Mouse (Mus musculus) heart, postnatal 14 days (tissue): ENCODE results near the gene Sptssa. TPM values are rescaled to one million over a fixed set of nuclear protein-coding genes. Genes with fewer than 3 reads are reported as not detected.
A peak's percentile ranks its signal among the peaks of the same experiment; 100 is the strongest.

Experiments used
- DNase-seq, 2 experiments: peaks; one replicate each; pipeline ENCODE4 v3.0.0; 2021 to 2022
- intact Hi-C: fragments of 180-260 bp; cut with DNase I; formaldehyde crosslinking; loops from one replicate; pipeline ENCODE4 v1.15.1; 2025
- total RNA-seq, 2 experiments: library from RNA; stranded (reverse); gene quantifications; 2 replicates each; pipeline ENCODE4 v1.2.3; 2021

Sptssa gene
- total RNA-seq, 2 experiments from 2014 or later, result 41.1 to 41.8 TPM

DNA sequence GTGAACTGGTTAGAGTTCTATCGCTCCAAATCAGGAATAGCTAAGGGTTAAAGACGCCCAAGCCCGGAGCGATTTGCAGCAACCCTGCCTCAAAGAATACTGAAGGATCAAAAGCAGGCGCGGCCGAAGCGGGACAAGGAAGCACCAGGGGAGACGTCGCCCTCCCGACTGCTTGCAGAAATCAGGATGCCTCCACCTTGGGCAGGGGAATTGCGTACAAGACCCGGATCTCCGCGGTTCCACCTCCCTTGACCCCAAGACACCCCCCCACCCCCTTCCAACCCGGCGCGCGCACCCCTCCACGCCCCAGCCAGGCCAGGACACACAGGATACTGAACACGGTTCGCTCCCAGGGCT is 356 bp downstream of the Sptssa start:
- intact Hi-C loops, result no loop called here

DNA sequence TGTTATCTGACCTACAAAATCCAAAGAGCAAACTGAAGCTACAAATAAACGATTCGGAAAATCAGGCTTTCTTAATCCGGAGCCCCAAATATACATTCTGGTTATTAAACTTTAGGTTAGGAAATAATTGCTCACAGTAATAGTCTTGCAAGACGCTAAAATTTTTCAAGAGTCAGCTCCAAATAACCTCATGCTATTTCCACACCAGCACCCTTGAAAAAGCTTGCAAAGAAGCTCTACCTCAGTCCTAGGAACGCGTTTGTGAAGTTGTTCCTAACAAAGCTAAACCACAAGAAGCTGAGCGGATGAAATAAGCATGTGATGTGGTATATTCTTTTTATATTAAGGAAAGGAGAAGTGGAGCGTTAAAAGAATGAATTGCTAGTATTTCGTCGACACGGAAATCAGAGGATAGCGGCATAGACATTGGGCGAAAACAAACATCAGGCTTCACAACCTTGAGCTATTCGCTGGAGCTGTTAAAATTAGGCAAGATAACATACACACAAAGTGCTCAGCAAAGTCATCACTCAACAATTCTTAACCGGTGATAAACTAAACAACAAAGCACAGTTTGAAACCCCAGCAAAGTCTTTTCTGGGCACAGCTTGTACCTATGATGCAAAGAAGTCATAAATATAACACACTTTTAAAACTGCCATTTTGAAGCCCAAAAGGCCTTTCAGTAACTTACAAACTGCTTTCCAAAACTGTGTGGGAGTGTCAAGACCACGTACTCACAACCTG is 908 bp downstream of the Sptssa start:
- intact Hi-C loops, result no loop called here
- no peak for DNase-seq

More for the DNA sequence above, 356 bp downstream of the Sptssa start:
- no peak for DNase-seq

DNA sequence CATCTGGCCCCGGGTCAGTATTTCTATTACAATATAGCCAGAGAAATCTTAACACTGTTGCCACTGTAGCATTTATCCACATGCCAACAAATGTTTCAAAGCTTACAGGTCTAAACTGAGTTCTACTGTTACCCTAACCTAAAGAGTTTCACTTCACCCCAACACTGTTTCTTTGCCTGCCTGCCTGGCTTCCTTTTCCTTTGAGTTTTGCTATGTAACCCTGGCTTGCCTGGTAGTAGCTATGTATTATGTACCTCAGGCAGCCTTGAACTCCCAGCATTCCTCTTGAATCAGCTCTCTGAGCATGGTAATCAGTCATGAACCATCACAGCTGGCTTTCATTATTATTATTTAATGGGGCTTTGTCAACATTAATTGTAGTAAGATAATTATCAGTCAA is 1.6 kb downstream of the Sptssa start:
- DNase-seq, result no peak
- intact Hi-C loops, result no loop called here

DNA sequence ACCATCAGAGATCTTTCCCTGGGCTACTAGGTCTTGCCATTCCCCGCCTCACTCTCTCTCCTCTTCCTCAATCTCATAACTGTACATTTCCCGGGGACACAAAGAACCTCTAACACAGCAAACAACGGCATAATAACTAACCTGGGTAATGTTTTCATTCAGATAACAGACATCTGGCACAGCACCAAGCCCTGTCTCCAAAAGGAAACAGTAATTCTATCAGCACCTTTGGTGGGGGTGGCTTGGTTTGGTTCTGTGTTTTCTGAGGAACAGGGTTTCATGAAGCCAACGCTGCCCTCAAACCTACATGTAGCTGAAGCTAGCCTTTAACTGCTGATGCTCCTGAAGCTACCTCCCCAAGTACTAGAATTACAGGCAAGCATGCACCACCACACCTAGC is 2.2 kb downstream of the Sptssa start:
- intact Hi-C loops, result no loop called here
- peak in 1 of 2 experiments; percentile 29 for DNase-seq

DNA sequence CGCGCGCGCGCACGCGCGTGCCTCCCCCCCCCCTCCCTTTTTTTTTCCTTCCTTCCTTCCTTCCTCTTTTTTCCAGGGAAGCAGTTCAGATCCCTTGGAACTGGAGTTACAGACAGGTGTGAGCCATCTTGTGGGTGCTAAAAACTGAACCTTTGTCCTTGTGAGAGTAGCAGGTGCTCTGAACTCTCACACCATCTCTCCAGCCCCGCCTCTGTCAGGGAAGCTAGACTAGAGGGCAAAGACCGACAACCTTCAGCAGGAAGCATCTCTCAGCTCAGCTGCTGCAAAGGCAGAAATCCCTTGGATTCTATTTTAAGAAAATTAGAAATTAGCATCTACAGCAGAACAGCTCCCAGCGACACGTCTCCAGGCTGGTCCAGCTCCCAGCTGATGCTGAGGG is 4.0 kb downstream of the Sptssa start:
- intact Hi-C loops, result no loop called here
- no peak for DNase-seq

DNA sequence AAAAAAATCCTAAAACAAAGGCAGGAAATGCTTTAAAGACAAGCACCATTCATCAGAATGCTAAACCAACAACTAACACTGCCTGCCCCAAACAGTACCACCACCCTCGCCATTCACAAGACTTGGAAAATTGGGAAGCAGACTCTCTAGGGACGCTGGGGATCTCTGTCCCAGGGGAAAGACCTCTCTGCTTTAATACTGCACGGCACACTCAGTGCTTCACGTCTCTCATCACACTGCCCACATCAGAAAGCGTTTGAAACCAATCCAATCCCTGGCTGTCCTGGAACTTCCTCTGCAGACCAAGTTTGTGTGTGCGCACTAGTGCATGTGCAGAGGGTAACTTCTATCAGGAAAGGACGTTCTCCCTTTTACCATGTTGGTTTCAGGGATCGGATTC is 4.6 kb downstream of the Sptssa start:
- DNase-seq, result no peak

DNA sequence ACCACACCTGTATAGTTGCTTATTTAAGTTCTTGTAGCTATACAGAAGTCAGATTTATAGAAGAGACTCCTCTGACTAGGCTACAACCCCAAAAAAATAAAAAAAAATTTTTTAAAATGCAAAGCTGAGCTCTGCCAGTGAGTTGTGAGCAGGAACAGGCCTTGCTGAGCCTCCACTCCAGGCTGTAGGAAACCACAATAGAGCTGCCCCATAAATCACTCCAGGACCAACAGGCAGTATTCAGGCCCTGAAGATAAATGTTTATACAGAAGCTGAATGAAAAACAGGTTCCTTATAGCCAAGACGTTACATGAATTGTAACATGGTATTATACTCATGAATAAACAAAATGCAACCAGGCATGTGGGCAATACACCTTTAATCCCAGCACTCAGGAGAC is 5.2 kb downstream of the Sptssa start:
- DNase-seq, result no peak
- intact Hi-C loops, result no loop called here

More for the DNA sequence above, 4.6 kb downstream of the Sptssa start:
- intact Hi-C loops, result no loop called here

DNA sequence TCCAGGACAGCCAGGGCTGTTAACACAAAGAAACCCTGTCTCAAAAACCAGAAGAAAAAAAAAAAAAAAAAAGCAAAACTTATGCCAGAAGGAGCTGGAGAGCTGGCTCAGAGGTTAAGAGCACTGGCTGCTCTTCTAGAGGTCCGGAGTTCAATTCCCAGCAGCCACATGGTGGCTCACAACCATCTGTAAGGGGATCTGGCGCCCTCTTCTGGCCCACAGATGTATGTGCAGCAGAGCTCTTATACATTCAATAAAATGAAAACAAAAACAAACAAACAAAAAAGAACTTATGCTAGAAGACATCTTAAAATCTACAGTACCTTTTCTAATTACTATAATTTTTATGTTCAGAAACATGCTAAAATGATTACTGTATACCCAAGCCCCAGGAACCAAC is 11.4 kb downstream of the Sptssa start:
- intact Hi-C loops, result no loop called here
- DNase-seq, result no peak

DNA sequence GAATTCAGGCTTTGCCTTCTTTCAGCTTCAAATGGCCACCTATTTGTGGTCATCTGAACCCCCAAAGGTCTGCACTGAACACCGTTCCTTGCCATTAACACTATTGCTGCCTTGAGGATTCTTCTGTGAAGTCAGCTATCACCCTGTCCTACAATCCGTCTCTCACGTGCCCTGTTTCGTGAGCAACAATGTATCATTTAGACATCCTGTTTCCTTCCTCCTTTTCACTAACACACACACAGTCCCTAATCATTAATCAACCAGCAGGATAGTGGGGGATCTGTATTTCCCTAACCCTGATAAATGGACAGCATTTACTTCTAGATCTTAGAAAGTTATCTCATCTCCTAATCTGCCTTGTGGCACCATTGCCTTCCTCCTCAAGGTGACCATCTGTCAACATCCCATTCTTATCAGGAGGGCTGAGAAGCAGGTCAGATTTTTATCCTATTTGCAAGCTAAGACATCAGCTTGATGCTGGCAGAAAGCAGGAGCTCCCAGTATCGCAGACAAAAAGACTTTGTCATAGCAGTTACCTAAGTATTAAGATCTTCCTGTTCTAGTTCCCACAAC is 13.0 kb downstream of the Sptssa start:
- intact Hi-C loops, result no loop called here
- DNase-seq, result no peak

DNA sequence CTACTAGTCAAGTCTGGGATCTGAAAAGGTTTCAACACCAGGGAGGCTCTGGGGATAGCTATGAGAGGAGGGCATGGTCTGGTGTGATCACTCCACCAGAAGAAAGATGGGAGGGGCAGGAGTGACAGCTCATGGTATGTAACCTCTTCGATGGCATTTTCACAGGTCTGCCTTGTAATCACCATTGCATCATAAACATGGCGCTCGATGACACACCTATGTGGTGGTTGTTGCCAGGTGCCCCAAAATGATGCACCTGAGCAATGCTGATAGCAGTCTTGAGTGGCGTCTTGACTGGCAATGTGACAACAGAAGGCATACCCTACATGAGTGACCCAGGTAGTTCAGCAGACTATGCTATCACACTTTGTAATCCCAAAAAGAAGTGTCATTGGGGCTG is 15.0 kb downstream of the Sptssa start:
- intact Hi-C loops, result no loop called here

DNA sequence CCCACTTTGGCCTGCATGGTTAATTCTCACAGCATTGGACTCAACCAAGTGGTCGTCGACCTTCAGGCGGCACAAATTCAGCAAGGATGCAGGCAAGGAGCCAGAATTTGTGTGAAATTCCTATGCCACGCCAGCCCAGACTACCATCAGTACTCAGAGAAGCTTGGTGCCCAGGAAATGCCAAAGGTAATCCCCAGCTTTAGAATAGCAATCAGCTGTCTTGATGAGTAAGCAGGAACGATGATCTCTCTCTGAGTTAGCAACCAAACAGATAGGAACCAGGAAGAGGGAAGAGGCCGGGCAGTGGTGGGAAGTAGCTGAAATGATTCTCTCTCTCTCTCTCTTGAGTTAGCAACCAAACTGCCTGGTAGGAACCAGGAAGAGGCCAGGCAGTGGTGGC is 16.1 kb downstream of the Sptssa start:
- no peak for DNase-seq
- intact Hi-C loops, result no loop called here

More for the DNA sequence above, 15.0 kb downstream of the Sptssa start:
- DNase-seq, result no peak

DNA sequence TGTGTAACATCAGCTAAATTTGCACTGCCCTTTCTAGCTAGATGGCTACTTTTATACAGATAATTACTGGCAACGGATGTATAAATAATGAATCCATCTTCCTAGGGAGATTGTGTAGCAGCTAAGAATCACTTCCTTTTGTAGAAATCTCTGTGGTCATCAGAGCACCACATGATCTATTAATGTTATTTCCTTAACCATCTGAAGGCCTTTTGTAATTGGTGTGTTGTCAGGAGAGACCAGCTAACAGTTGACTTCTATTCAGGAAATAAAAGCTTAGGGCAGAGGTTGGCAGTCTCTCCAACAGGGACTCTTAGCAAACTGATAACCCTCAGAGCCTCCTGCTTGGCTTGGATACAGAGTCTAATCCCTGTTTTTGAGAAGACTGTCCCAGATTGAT is 19.3 kb downstream of the Sptssa start:
- intact Hi-C loops, result no loop called here
- DNase-seq, result no peak

DNA sequence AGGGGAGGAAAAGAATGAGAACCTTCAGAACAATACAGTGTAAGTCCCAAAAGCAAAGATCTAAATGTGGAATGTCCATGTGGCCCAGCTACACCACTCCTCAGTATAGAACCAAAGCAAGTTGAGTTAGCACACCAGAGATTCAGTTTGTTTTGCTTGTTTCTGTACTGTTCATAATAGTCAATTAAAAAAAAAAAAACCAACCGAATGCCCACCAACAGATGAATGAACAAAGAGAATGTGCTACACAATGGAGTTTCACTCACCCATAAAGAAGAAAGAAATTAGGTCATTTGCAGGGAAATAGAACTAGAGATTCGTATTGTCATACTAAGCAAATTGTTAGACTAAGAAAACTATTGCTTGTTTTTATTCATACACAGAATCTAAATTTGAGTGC is 24.2 kb downstream of the Sptssa start:
- no peak for DNase-seq
- intact Hi-C loops, result no loop called here

DNA sequence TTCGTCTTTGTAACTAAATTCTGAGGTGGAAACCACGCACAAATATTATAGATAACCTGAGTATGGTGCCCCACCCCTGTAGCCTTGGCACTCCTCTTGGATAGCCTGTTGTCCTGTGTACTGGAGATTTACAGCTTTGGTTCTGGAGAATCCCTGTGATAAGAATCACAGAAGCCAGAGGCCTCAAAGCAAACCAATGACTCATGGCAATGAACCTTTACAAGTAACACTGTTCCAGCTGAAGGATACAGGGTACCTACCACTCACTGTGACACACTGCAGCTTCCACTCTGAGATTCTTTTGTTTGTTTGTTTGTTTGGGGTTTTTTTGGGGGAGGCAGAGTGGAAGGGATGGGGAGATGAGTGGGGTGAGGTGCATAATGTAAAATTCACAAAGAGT is 34.4 kb downstream of the Sptssa start:
- intact Hi-C loops, result no loop called here
- no peak for DNase-seq

DNA sequence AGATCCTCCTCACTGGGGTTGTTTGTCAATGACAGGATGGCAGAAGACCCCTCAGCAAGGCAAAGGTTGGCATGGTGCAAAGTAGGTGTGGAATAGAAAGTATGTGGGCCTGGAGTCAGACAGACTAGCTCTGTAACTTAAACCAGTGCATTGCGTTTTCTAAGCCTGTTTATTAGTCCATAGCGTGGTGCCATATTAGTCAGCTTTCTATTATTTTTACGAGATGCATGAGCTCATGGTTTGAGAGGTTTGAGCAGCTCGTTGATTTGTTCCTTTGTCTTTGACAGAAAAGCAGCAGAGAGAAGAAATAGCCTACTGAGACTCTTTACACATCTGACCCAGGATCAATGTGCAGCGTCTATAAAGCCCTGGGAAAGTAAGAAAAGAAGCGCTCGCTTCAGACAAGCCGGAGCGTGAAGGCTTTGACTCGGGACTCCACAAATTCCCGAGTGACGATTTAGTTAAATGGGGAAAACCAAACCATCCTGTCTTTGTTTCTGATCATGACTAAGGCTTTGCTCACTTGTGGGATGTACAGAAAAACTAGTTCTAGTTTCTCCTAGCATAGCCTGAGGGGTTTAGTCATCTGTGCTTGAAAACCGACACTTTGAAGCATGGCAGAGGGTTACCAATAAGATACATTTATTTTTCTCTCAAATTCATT is 36.2 kb downstream of the Sptssa start:
- intact Hi-C loops, result loop anchor here (1.0 kb wide), 1 partner anchor 13 kb away; no protein-coding TSS in a partner anchor

DNA sequence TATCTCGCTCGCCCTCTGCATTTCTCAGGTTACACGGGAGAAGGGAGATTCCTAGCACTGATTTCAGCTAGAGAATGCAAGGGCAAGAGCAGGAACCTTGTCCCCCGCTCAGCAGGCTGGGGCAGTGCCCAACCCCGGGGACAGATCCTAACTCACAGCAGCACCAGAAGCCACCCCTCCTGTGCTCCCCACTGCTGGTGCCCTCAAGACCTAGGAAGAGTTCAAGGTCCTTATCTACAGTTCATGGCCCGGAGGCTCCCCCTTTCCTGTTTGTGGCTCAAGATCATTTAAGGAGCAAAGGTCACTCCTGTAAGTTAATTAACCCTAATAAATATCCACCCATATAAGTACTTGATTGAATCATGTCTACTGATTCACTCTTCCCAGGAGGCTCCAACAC is 47.4 kb downstream of the Sptssa start:
- DNase-seq, result no peak
- intact Hi-C loops, result no loop called here

More for the DNA sequence above, 36.2 kb downstream of the Sptssa start:
- DNase-seq, result no peak

DNA sequence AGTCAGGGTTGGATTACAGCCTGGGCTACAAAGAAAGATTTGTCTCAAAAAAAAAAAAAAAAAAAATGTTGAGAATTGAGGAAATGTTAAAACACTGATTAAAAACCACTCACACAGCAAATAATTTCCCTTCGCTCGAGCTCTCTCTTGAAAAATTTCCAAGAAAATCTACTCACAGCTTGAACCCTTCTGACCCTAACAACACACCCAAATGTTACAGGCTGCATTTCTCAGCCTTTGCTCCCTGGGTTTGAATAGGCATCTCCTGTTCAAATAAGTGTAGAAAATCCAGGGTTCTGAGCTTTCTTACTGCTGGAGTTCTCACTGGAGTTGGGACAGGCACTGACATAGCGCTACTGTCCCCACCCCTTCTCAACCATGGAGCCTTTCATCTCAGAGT is 51.2 kb downstream of the Sptssa start:
- no peak for DNase-seq
- intact Hi-C loops, result no loop called here

DNA sequence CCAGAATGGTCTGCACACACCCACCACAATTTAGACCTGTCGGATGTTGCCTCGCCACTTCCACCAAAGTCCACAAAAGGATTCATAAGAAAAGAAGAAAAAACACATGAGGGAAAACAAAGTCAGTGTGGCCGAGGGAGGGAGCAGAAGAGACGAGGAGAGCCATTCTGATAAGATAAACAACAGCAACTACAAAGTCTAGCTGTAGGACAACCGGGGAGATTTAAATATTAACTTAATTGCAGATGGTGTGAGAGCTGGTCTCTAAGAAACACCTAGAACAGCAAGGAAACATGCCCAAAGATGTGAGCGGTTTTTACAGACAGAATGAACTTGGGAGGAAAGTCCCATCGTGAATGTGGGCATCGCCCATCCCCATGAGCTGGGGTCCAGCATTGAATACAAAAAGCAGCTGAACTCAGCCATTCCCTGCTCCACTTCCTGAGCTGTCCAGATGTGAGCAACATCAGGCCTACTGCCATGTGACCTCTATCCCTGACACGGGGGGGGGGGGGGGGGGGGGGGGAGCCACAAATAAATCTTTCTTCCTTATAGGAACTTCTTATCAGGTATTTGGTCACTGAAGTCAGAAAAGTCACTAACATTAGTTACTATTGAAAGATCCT is 52.7 kb downstream of the Sptssa start:
- no peak for DNase-seq
- intact Hi-C loops, result no loop called here

DNA sequence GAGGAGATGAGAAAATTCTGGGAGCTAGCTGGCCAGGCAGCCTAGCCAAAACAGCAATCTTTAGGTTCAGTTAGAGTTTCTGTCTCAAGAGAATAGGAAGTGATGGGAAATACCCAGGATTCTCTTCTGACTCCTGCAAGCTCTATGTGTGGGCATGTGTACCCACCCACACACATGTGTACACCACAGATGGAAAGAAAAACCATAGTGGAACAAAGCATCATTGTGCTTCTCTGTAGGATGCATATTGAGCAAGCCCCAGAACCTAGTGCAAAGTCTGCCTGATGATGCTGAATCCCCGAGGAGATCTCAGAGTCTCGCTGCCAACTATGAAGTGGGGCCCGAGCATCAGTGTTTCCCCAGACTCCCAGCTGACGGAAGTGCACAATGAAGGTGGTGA is 55.9 kb downstream of the Sptssa start:
- DNase-seq, result no peak
- intact Hi-C loops, result no loop called here

DNA sequence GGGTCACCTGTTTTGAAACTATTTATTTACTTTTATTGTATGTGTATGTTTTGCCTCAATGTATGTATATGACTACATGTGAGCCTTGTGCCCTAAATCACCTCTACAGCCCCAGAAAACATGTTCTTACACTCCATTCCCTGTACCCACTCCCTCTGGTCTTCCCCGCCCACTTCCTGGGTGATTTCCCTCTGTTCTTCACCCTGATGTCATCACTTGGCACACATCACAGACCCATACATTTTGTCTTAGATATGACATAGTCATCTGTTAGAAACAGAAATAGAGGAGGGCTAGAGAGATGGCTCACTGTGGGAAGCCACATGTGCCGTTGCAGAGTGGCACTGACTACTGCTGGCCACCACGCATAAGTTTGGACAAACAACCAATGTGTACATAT is 58.0 kb downstream of the Sptssa start:
- intact Hi-C loops, result no loop called here
- DNase-seq, result no peak

DNA sequence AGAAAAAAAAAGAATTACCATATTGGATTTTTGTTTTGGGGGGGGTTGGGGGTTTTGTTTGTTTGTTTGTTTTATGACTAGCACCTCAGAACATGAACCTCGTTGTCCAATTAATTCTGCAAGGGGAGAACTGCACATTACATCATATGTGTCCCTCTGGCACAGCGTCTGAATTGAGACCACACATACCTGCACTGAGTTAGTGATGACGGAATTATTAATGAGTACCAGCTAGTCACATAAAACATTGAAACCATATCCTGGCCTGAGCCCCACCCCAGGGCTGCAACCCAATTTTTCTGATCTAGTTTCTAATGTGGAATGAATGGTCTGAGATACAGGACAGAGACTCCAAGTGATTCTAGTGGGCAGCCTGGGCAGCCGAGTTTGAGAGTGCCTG is 59.7 kb downstream of the Sptssa start:
- intact Hi-C loops, result no loop called here
- no peak for DNase-seq
